Mouse (Mus musculus): ENCODE measurements around the gene Zfpm1.
A peak's percentile ranks its signal among the peaks of the same experiment; 100 is the strongest.

The Zfpm1 gene

DNA sequence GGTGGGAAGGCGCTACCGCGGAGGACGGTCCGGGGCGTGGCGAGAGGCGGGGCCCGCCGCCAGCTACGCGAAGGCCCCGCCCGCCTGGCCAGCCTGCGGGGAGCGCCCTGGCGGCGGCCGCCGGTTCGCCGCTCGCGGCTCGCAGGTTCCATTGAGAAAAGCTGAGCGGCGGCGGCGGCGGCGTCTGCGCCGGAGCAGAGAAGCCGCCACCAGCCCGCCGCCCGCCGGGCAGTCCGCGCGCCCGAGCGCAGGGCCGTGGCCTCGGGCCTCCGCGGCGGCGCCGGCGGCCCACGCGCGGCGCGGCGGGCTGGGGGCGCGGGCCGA lies at the start of gene Zfpm1:
Gene Zfpm1 (plus strand): TSS at position 107 of the 324 bp plus-strand sequence.
- no peak for DNase-seq

GRCm38 (mm10) chr8:122234055-122234454 lies 47.9 kb upstream of the Zfpm1 start:
- peak; percentile 71 for DNase-seq

GRCm38 (mm10) chr8:122236521-122236920 lies 45.4 kb upstream of the Zfpm1 start:
- DNase-seq: no peak

GRCm38 (mm10) chr8:122238225-122238624 lies 43.7 kb upstream of the Zfpm1 start:
- DNase-seq: no peak

- DNase-seq: no peak
Observed at GRCm38 (mm10) chr8:122238731-122239130, 43.2 kb upstream of the Zfpm1 start.

DNA sequence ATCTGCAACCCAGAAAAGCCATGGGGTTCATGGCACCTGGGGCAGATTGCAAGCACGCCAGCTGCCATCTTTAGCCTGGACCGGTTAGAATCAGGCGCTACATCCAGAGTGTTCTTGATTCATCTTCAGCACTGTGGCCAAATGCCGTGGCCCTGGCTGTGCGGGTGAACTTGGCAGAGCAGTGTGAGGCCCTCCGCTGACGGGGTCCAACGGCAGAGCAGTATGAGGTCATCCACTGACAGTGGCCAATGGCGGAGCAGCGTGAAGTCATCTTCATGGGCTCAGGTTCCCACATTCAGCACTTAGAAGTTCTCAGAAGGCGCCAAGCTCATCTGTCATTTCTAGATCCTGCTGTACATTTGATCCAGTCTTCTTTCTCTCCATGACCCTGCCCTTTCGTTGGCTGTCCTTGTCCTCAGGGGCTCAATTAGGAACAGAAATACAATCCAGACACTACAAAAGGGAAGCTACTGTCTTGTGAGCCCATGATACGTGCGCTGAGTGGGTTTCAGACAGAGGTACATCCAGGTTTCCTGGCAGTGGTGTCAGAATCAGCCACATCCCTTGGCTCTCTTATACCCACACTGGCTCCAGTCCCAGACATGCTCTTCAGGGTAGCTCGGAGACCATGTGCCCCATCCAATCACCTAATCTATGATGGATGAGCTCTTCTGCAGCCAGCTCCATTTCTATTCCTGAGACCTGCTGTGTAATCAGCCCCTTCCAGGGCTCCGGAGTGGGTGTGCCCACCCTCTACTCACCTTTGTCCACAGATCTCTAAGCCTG lies 41.5 kb upstream of the Zfpm1 start:
- DNase-seq: no peak

DNA sequence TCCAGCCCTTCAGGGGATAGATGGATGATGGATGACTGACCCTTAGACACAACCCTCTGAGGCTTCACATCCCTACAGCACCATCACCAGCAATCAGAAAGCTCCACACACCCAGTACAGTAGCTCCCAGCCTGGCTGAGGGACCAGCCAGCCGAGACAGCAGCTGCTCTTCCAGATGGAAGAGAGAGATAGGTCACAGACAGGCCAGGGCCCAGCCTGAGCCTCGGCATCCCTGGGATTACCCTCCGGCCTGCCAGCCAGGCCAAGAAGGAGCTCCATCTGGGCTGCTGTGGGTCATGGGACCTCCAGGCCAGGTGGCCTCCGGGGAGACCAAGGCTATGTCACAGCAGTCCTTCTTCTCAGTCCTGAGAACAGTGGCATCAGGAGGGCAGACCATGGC lies 38.6 kb upstream of the Zfpm1 start:
- no peak for DNase-seq

DNA sequence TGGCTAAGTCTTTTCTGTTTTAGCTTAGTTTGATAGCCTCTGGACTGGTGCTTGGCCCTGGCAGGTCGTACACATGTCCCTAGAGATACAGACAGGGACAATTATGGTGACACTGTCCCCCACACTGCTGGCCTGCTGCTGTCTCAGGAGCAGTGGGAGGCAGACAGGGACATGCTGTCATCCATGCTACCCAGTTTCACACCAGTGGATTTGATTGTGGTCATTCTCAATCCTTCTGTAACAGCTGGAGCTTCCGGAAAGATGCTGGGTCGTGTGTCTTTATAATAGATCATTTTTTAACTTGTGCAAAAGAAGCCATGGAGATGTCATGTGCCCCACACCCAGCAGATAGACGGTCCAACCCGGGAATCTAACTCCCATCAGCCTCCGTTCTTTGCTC lies 36.8 kb upstream of the Zfpm1 start:
- DNase-seq: no peak

DNA sequence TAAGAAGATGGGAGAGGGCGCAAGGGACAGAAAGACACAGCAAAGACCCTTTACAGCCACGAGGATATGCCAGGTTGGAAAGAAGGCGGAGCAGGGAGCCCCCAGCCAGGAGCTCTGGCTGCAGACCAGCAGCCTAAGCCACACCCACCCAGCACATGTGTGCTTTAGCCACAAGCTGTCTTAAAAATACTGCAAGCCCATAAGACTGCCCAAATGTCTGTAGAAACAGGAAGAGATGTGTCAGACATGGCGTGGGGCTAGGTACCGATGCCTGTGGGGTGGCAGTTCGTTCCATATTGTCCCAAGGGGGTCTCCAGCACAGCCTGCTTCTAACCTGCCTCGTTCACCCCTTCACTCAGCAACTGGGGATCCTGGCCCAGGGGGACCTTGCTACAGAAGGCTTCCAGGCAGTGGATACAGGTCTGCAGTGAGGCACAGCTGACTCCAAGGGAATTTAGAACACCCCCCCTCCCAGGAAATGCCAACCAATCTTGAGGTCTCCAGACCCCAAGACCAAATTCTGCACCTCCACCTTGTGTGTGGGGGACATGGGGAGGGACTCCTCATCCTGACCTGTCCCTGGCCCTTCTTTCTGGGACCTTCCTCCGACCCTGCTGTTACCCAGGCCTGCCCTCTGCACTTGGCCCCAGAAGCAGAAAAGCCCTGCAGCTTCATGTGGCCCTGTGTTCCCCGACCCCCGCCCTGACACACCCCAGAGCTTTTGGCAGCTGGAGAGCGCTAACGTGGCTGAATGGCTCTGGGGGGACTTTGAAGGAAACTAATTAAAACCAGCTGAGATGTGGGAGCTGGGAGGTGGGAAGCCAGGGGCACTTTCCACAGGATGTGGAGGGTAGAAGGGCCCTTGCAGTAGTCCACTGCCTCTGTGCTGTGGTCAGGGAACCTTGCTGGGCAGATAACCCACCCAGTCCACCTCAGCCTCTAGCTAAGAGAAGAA lies 35.4 kb upstream of the Zfpm1 start:
- no peak for DNase-seq

DNA sequence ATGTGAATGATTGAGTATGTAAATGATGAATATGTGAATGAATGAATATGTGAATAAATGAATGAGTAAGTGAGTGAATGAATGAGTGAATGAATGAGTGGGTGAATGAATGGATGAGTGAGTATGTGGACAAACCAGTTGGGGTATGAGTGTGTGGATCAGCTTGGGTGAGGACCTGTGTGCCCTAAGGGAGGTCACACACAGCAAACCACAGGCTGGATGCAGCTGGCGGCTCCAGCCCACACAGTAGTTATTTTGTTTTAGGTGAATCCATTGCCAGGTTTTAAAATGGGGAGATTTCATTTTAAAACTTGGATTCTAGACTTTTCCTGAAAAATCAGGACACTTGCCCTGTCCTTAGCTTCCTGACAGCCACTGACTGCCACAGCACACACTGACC lies 30.2 kb upstream of the Zfpm1 start:
- no peak for DNase-seq

GRCm38 (mm10) chr8:122252366-122252765 lies 29.6 kb upstream of the Zfpm1 start:
- no peak for DNase-seq

DNA sequence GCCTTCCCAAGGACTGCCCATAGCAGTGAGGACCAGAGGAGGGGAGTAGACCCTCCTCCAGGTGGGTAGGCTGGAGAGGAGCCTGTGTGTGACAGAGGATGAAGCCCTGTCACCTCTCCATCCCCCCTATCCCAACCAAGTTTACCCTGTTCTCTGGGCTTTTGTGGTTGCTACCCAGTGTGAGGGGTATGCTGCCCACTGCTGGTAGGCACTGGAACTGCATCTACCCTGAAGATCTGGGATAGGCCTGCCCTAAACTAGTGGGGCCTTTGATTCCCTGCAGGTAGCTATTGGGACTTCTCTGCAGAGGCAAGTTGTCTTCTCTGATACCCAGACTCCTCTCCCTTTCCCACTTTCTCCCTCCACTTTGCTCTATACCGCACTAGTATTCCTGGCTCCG lies 22.6 kb upstream of the Zfpm1 start:
- DNase-seq: peak; percentile 82

DNA sequence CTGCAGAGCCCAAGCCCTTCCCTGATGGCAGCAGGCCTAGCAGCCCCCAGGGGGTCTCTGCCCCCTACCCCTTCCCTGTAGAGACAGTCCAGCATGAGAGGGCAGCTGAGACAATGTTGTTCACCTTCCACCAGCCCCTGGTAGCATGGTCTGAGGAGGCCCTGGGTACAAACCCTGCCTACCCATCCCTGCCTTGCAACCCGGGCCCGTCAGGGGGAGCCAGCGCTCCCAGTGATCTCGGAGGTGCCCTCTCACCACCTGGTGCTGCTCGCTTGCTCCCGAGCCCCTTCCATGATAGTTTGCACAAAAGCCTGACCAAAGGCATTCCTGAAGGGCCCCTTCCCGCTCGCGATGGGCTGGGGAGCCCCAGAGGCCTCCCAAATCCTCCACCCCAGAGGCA lies 21.2 kb upstream of the Zfpm1 start:
- DNase-seq: no peak

- no peak for DNase-seq
Observed at GRCm38 (mm10) chr8:122262835-122263234, 19.1 kb upstream of the Zfpm1 start.

- peak; percentile 42 for DNase-seq
Observed at GRCm38 (mm10) chr8:122264243-122264642, 17.7 kb upstream of the Zfpm1 start.

- DNase-seq: no peak
Observed at GRCm38 (mm10) chr8:122265522-122265921, 16.4 kb upstream of the Zfpm1 start.

DNA sequence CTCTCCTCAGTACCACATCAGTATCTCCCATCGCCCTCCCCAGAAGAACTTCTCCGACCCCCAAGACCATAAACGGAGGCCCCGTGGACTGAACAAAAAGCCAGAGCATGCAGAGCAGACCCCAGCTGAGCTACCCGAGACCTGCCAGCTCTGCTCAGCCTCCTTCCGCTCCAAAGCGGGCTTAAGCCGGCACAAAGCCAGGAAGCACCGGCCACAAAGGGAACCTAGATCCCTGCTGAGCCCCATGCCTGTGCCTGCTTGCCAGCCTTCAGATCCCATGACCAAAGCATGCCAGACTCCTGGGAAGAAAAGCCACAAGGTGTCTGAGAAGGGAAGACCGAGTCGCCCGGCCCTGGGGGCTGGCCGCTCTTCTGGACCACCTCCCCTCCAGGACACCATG lies 15.1 kb upstream of the Zfpm1 start:
- DNase-seq: no peak

DNA sequence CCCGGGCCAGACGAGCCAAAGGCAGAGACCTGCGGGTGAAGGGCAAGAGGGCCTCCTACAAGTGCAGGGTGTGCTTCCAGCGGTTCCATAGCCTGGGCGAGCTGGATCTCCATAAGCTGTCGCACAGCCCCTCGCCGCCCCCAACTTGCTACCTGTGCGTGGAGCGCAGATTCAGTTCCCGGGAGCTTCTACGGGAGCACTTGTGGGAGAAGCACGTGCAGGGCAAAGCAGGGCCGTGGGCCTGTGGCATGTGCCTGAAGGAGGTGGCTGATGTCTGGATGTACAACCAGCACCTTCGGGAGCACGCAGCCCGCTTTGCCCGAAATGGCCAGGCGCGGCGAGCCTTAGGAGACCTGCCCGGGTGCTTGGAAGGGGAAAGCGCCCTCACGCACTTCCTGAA lies 13.1 kb upstream of the Zfpm1 start:
- DNase-seq: no peak

- DNase-seq: peak; percentile 83
Observed at GRCm38 (mm10) chr8:122269404-122269803, 12.5 kb upstream of the Zfpm1 start.

- DNase-seq: no peak
Observed at GRCm38 (mm10) chr8:122270555-122270954, 11.4 kb upstream of the Zfpm1 start.

- DNase-seq: peak; percentile 88
Observed at GRCm38 (mm10) chr8:122273152-122273551, 8.8 kb upstream of the Zfpm1 start.

DNA sequence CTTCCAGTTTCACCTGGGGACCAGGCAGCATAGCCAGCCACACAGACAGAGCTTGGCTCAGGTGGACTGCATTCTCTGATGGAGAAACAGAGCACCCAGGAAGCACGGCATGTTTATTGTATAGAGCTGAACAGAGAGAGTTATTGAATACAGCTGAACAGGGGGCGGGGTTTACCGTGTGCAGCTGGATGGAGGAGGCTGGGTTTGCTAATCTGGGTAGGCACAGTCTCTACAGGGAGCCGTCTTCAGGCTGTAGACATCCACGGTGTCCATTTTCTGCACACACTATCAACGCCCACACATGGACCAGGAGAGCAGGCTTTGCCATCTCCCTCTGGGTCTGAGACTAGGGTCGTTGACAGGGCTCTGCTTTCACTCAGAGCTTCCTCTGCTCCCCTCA lies 8.1 kb upstream of the Zfpm1 start:
- no peak for DNase-seq

- DNase-seq: no peak
Observed at GRCm38 (mm10) chr8:122274651-122275391, 7.1 kb upstream of the Zfpm1 start.
